Mouse (Mus musculus): Measurements from ENCODE around the gene Zfp451.
"Not testable (repeated sequence)": the region's sequence is repeated elsewhere in the genome, so short reads cannot be mapped to it uniquely, and the experiment has no call there.

The Zfp451 gene

DNA sequence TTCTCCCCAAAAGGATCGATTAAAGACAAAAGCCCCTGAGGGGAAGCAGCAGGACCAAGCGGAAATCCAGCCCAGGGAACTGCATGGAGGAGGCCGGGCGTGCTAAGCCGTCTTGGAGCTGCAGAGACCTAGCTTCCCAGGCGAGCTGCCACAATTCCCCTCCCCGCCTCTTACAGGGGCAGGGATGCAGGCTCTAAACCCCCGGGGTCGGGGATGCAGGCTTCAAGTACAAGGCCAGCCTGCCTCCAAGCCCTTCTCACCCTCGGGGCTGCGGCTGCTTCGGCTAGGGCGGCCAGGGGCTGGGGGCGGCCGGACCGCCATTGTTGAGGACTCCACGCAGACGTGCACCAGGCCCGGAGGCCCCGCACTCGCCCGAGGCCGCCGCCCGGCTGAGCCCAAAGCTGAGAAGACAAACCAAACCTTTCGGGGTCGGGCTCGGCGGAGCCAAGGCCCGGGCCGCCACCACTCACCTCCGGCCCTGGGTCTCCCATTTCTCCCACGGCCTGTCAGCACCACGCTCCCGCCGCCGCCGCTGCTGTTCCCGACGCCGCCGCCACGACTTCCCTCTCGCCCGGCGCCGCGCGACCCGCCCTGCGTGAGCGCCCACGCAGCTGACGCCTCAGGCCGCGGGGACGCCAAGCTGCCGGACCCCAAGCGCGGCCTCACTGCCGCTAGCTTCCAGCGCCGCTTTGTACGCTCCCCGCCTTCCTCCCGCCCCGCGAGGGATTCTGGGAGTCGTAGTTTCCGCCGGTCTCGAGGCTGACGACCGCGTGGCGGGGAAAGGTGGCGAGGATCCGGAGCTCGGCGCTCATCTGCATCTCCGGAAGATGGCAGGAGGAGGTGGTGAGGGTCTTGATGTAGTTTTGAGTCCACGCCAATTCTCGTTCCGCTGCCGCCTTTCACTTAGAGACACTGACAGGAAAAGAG, at the start of gene Zfp451:
Zfp451 (minus strand) TSS at position 728 of the 927 bp plus-strand sequence.
- peak; percentile 91 for DNase-seq

GRCm38 (mm10) chr1:33846807-33847206, 32.4 kb upstream of the Zfp451 start:
- DNase-seq: no peak

DNA sequence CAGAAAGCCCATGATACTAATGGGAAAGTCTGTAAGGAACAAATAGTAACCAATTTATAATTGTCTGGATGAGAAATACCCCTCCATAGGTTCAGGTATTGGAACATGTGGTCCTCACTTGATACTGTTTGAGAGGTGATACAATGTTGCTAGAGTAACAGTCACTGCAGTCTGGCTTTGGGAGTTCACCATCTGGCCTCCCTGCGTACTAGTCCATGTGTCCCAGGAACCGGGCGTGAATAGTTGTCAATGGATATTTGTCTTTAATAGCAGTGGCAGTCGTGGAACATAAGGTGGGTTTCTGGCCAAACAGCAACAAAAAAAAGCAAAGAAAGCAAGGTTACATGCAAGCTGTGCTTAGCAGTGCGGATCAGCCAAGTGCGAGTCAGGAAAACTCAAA, 29.4 kb upstream of the Zfp451 start:
- no peak for DNase-seq

GRCm38 (mm10) chr1:33838952-33839351, 24.6 kb upstream of the Zfp451 start:
- DNase-seq: not testable (repeated sequence)

GRCm38 (mm10) chr1:33830586-33830985, 16.2 kb upstream of the Zfp451 start:
- DNase-seq: no peak

GRCm38 (mm10) chr1:33817931-33818330, 3.5 kb upstream of the Zfp451 start:
- DNase-seq: no peak

- no peak for DNase-seq
Observed at GRCm38 (mm10) chr1:33813495-33813867, 914 bp downstream of the Zfp451 start.

- no peak for DNase-seq
Observed at GRCm38 (mm10) chr1:33803323-33803722, 11.1 kb downstream of the Zfp451 start.

DNA sequence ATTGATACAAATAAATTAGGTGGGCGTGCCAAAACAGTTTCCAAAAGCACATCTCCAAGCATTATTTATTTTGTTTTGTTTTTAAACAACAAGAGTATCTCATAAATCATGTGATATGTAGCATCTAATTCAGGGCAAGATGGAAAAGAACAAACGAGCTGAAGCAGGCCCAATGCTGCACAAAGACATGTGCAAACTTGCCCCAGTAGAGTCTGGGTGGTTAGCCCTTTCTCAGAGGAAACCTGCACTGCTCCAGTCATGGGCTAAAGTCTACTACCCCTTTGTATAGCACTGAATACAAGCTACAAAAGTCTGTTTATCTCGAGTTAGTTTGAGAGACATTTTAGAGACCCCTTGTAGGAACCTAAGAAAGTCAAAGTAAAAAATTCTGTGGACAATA, 14.8 kb downstream of the Zfp451 start:
- no peak for DNase-seq

- DNase-seq: no peak
Observed at GRCm38 (mm10) chr1:33788493-33788892, 25.9 kb downstream of the Zfp451 start.

DNA sequence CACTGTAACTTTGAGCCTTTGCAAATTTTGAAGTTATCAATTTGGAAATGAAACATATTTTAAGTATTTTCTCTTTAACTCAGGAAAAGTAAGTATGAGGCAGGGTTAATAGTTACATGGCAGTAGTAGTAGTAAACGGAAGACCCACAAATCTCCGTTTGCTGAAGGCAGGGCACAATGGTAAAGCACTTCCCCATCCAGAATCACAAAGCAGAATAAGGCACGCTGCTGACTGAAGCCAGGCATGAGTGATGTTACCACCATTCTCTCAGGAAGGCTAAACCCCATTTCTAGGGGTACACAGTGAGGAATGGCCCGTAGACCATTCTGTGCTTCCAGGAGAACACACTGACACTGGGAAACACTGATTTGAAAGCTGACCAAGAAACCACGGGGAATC, 26.3 kb downstream of the Zfp451 start:
- no peak for DNase-seq

DNA sequence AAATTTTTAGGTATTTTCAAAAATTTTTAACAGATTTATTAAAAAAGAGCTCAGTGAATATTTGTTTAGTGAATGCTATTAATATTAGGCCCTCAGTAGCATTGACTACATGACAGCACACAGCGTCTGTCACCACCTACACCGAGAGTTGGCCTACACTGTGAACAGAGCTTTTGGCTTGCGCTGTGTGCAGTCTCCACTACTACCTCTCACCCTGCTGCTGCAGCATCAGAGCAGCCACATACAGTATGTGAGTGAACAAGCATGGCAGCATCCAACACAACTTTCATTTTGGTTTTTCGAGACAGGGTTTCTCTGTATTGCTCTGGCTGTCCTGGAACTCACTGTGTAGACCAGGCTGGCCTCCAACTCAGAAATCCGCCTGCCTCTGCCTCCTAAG, 29.8 kb downstream of the Zfp451 start:
- no peak for DNase-seq

- no peak for DNase-seq
Observed at GRCm38 (mm10) chr1:33776175-33776611, 38.2 kb downstream of the Zfp451 start.

DNA sequence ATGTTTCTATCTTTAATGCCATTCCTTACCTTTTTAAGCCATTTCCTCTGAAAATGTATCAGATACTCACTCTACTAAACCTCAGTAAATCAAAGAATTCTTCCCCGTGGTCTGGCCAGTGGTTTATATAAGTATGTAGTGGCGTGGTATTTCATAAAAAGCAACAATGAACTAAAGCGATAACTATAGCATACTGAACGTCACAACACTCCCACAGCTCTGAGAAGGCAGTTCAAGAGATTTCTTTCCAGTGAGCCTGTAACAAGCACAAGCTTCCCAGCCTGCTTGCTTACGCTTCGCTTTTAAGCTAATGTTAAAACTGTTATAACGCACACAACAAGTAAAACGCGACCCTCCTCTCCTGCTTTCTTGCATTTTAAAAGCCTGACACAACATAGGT, 42.3 kb downstream of the Zfp451 start:
- DNase-seq: no peak

DNA sequence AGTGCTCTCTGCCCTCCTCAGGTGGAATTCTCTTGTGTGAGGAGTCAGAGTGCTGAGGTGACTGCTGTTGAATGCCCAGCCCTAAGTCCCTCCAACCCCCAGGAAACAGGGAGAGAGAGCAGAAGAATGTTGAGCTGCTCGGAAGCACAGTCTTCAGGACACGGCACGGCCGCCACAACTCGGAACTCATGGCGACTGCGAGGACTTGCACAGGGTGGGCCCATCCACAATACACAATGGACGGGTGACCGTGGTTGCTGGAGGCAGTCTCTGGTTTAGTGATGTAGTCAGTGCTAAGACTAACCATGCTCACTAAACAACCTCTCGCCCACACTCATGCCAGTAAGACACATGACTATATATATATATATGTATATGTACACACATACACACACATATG, 42.8 kb downstream of the Zfp451 start:
- no peak for DNase-seq

GRCm38 (mm10) chr1:33768827-33769226, 45.6 kb downstream of the Zfp451 start:
- no peak for DNase-seq

DNA sequence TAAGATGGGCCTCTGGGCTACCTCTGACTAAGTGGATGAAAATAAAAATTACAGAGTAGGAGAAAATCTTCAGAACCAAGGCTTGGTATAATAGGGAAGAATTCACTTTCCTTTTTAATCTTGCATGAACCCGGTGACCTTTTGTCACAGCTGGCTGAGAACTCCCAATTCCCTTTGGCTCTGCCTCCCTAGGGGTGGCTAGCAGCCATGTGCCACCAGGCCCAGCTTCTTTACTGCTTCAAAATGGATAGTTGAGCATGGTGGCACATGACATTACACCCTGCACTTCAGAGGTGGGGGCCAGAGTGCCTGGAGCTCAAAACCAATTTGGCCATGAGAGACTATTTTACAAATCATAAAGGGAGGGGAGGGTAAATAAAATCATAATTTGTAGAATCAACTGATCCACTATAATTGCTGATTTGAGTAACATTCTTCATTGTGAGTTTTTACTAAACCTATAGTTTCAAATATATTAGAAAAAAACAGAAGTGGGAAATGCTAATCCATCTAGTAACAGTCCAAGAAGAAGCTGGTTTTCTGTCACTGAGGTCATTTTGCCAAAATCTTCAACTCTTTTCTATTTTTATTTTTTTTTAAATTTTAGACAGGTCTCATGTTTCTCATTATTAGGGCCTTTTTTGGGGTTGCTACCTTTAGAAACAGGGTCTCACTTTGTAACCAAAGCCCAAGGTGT, 46.2 kb downstream of the Zfp451 start:
- DNase-seq: no peak

DNA sequence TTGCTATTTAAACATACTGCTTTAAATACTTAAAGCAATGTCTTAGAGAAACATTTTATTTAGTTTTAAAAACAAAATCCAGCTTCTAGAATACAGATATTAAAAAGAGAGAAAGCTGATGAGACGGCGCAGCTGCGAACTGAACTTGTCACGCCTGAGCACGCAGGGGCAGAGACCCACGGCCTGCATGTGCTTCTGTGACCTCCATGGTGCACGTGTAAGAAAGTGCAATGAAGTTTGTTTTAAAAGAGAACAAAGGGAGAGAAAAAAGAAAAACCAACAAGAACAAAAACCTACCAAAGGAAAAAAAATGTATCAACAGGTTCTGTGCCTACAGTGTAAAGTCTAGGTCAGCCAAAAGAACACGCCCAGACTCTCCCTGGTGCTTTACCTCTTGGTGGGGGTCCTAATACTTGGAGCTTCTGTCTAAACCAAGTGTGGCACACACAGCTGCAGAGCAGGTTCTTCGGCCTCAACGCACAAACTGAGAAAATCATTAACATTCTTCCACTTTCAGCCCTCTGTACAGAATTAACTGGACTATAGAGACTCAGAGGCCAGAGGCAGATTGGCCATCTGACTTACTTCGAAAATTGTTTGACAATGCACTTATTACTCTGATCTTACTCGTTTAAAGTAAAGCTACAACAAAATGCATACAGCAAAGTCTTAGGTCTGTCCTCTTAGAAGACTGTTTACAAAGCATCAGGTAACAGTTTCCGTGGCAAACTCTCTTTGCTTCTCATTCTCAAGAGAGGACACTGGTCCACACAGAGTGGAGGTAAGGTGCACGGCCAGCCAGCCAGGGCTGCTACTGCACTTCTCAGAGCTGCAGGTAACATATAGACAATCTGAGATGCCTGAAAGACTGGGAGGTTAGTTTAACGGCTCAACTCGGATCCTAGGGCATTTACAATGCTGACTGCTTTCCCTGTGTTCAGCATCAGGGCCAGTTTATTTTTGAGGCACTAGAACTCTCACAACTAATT, 47.6 kb downstream of the Zfp451 start:
- DNase-seq: no peak

- DNase-seq: no peak
Observed at GRCm38 (mm10) chr1:33765468-33766080, 48.8 kb downstream of the Zfp451 start.

DNA sequence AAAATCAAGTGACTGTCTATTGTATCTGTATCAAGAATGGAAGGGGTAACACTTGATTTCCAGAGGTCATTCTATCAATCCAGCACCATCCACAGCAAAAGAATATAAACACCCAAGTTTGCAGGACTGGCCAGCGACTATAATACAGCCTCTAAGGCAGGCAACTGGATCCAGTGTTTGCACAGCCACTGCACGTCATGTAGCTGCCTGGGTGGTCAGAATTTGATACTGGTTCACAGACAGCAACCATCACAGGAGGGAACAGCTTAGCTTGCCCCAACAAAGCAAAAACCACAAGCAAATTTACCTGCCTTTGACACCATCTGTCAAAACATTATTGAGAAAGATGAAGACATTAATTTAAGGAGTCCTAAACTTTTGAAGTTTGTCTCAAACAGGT, 50.6 kb downstream of the Zfp451 start:
- no peak for DNase-seq

GRCm38 (mm10) chr1:33758488-33758887, 55.9 kb downstream of the Zfp451 start:
- DNase-seq: no peak

DNA sequence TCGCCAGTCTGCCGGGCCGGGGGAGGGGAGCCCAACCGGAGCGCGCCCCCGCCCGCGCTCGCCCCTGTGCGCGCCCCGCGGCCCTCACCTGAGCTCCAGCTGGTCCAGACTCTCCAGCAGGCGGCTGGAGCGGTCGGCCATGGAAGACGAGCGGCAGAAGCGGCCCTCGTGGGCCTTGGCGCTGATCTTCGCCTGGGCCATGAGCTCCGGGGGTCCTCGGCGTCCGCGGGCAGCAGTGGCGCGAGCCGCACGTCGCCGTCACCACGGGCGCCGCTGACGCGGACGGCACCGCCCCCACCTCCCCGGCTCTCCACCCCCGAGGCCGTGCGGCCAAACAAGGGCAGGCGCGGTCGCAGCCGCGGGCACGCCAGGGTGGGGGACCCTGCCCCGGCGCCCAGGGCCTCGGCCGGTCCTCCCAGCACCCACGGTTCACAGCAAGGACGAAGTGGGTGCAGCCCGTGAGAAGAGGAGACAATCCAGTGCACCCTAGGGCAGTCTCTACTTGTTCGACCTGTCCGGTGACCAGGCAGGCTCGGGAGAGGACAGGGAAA, 56.8 kb downstream of the Zfp451 start, which contains the start of gene Bag2:
Bag2 (minus strand) TSS at position 305 of the 551 bp plus-strand sequence.
- peak; percentile 61 for DNase-seq

Data from right cerebral cortex, postnatal 4 days (tissue).